Mouse (Mus musculus) neural tube, postnatal 0 days (tissue): ENCODE results near the gene Bcl2l10. TPM values are rescaled to one million over a fixed set of nuclear protein-coding genes. Genes with fewer than 3 reads are reported as not detected.

Experiments used
- polyA plus RNA-seq: library from polyadenylated mRNA; unstranded; fragments of >200 nt; fragmentation: Nextera tagmentation; extraction: Ambion mirVana; gene quantifications from 2 replicates; pipeline ENCODE4 v1.2.1, GENCODE M21; 2015

Gene Bcl2l10
- polyA plus RNA-seq: not detected in 2 replicates

DNA sequence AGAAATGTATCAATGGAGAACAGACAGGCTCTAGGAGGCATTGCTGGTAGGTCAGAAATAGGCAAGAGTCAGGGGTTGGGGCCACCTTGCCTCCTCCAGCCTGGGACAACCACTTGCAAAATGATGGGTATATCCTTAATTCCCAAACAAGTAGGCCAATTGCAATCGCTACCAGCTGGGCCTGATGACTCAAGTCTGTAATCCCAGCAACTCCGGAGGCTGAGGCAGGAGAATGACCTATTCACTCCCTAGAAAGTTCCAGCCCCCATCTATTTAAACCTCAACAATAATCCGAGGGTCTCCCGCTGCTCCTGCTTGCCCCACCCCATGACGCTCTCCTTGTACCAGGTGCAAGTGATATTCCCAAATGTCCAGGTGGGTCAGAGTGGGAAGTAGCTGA is at the start of gene Bcl2l10:
Gene Bcl2l10, plus strand, starts transcription at position 301 of the 400 bp plus-strand sequence.

DNA sequence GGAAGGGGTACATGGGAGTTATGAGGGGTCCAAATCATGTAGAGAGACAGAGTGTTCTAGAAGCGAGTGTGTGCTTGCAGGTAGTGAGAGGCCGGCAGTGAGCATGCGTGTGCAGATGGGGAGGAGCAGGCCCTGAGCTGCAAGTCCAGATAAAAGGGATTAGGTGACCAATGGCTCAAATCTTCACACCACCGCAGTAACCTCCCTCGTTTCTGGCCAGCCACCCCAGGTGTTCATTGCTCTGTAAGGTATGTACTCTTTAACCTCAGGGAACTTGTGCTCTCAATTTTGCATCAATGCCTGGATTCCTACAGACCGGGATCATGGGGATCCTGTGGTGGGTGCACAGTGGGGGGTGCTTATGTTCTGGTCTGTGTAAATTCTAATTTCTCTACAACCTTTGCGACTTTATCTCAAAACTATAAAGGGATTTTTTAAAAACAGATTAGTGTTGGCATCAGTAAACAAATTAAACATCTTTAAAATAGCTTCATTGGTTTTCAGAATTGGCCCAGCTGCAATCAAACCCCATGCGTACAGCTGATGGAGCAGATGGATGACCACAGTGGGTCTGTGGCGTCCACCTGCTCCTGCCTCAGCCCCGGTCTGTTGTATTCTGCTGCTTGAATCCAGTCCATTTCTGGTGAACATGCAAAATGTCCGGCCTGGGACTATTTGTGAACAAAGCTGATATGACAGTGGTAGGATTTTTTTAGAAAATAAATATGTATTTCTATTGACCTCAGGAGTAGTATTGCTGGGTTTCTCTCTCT is 41.2 kb upstream of the Bcl2l10 start, which contains the start of gene Gnb5:
Gene Gnb5, plus strand, starts transcription at position 163 of the 773 bp plus-strand sequence.

Other genes with a start within 250 kb of the Bcl2l10 start
- gene Myo5c, start 115.7 kb upstream of the Bcl2l10 start, polyA plus RNA-seq: 0.32 and 0.52 TPM in 2 replicates
- 114 and 118 TPM in 2 replicates for gene Gnb5, start 41.5 kb upstream of the Bcl2l10 start, polyA plus RNA-seq
- gene Mapk6, start 62.2 kb downstream of the Bcl2l10 start, polyA plus RNA-seq: 106 and 108 TPM in 2 replicates
- 36.0 and 36.6 TPM in 2 replicates for gene Leo1, start 93.8 kb downstream of the Bcl2l10 start, polyA plus RNA-seq
- 62.6 and 67.5 TPM in 2 replicates for gene Tmod3, start 211.9 kb downstream of the Bcl2l10 start, polyA plus RNA-seq